Mouse (Mus musculus) adrenal gland, postnatal 10 days (tissue): ENCODE results near the gene Cox16. TPM values are rescaled to one million over a fixed set of nuclear protein-coding genes. Genes with fewer than 3 reads are reported as not detected.

Experiments
- DNase-seq: peaks from one replicate; pipeline ENCODE4 v3.0.0; 2021; ENCODE audit warnings: mixed read lengths
- total RNA-seq, 2 experiments: library from RNA; stranded (reverse); gene quantifications; 2 replicates each; pipeline ENCODE4 v1.2.3; 2021

Gene Cox16
- total RNA-seq, 2 experiments from 2014 or later, result 101 to 111 TPM

GRCm38 (mm10) chr12:81324991-81325390 is 159.9 kb downstream of the Cox16 start:
- no peak for DNase-seq

DNA sequence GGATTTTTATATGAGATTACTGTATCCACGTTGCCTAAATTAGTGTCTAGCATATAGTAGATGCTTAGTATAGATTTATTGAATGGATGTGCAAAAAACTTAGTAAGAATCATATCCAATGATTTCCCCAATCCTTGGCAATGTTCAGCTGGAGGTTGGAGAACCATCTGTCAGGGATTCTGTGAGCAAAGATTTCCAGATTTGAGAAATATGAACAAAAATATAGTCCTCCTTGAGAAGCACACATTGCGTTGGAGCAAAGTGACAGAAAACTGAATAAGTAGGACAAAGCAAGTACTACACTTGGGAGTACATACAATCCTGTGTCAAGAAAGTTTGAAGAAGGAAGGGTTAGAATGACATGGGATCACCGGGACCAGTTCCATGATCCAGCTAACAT is 160.8 kb downstream of the Cox16 start:
- no peak for DNase-seq

GRCm38 (mm10) chr12:81321021-81321420 is 163.9 kb downstream of the Cox16 start:
- no peak for DNase-seq

DNA sequence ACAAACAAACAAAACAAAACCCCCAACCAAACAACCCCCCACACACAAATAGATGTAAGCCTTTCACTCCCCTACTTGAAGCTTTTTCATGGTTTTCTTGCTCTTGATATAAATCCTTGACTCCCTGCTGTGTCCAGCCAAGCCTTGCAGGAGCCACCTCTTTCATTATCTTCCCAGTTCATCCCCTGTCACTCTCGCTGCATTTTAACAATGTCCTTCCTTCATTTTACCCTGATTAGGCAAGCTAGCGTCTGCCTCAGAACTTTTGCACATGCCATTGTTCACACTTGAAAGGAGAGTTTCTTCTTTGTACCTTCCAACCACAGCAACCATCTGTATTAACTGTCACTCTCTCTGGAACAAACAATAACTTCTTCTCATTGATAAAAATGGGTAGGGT is 167.1 kb downstream of the Cox16 start:
- DNase-seq, result no peak

DNA sequence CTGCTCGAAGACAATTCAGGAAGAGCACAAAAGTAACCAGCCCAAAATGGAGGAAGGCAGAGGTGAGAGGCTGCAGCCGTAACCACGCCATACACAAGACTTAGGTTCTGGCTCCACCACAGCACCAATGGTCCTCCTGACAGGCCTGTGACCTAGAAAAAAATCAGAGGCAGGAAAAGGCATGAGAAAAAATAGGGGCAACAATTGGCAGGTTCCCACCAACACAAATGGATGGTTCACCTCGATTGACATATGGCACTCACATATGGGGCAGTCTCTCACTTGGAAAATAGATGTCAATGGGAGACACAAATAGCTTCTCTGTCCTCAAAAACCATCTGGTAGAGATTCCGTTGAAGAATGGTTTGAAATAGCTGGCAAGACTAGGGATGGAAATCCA is 169.0 kb downstream of the Cox16 start:
- no peak for DNase-seq

Other genes starting within 250 kb of the Cox16 start
- 1 to 10 TPM; 1.9 to 2.3 TPM for gene Slc8a3, start 151.9 kb downstream of the Cox16 start, total RNA-seq
- gene Gm4787, start 105.7 kb downstream of the Cox16 start, total RNA-seq, result 1 to 10 TPM in 1 of 2 experiments, under 1 TPM in 1; 0.66 to 2.6 TPM
- gene Adam4, start 63.2 kb downstream of the Cox16 start, total RNA-seq, result 1 to 10 TPM in 1 of 2 experiments, under 1 TPM in 1; 0.96 to 2.5 TPM
- 10 to 100 TPM; 33.6 to 36.8 TPM for gene Gm20498, start 47.8 kb upstream of the Cox16 start, total RNA-seq
- 10 to 100 TPM; 32.7 to 33.4 TPM for gene Synj2bp, start 47.8 kb upstream of the Cox16 start, total RNA-seq
- not detected for gene Adam21, start 83.3 kb upstream of the Cox16 start, total RNA-seq
- gene Med6, start 109.9 kb upstream of the Cox16 start, total RNA-seq, result 10 to 100 TPM; 25.0 to 25.9 TPM
- gene Ttc9, start 146.1 kb upstream of the Cox16 start, total RNA-seq, result 1 to 10 TPM; 3.6 to 6.8 TPM